Mouse (Mus musculus) WW6 (cell line): ENCODE measurements around the gene Gm14305.
"Not testable (repeated sequence)": the region's sequence is repeated elsewhere in the genome, so short reads cannot be mapped to it uniquely, and the experiment has no call there.

ENCODE experiments used
- DNase-seq: peaks from one replicate; pipeline ENCODE4 v3.0.0-alpha.2; 2013; ENCODE audit warnings: low read depth, low spot score

Gm14305 gene

DNA sequence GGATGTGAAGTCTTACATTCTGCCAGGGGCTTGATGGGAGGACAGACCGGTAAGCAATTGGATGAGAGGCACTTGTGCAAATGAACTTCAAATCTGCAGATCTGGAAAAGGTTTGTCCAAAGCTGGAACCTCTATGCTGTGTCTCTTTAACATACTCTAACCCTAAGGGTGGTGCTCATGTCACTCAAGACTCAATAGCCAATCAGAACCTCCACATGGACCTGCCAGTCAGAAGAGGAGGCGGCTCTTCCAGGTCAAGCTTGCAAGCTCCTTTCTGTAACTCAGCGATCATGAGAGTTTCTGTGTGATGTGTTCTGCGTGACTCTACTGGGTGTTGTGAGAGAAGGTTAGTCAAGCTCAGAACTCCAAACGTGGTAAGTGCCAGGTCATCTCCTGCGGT is at the start of gene Gm14305:
Gm14305 (plus strand) TSS at position 278 of the 400 bp plus-strand sequence.
- DNase-seq: not testable (repeated sequence)

DNA sequence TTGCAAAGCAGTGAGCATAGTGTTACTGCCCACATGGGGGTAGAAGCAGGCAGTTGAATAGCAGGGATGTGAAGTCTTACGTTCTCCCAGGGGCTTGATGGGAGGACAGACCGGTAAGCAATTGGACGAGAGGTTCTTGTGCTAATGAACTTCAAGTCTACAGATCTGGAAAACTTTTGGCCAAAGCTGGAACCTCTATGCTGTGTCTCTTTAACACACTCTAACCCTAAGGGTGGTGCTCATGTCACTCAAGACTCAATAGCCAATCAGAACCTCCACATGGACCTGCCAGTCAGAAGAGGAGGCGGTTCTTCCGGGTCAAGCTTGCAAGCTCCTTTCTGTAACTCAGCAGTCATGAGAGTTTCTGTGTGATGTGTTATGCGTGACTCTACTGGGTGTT is 37.9 kb upstream of the Gm14305 start, which contains the start of gene Zfp973:
Zfp973 (plus strand) TSS at position 301 of the 400 bp plus-strand sequence.
- not testable (repeated sequence) for DNase-seq
